Mouse (Mus musculus) intestine, postnatal 0 days (tissue): ENCODE measurements around the gene Ctsd. TPM values are rescaled to one million over a fixed set of nuclear protein-coding genes. Genes with fewer than 3 reads are reported as not detected.
A peak's percentile ranks its signal among the peaks of the same experiment; 100 is the strongest.

Experiments
- ATAC-seq: fragments of 200-750 bp; cut with Nextera tagmentation; 2 replicates; pipeline ENCODE4 v1.8.0; 2017; ENCODE audit warnings: mild to moderate bottlenecking, moderate TSS enrichment, moderate library complexity
- H3K27ac ChIP-seq: fragments of 300-500 bp; sonication (generic); 2 replicates; pipeline ENCODE4 v1.5.1; 2014; ENCODE audit warnings: mild to moderate bottlenecking, low read depth, low read length, moderate library complexity
- H3K27me3 ChIP-seq: fragments of 300-500 bp; sonication (generic); replicated peaks from 2 replicates; pipeline ENCODE4 v1.6.1; 2014; ENCODE audit warnings: low read length, mixed read lengths; ENCODE audit not compliant: control insufficient read depth, insufficient read depth
- H3K36me3 ChIP-seq: fragments of 300-500 bp; sonication (generic); 2 replicates; pipeline ENCODE4 v1.6.1; 2014; ENCODE audit warnings: mild to moderate bottlenecking, moderate library complexity; ENCODE audit not compliant: control insufficient read depth, insufficient read depth
- H3K4me1 ChIP-seq: fragments of 300-500 bp; sonication (generic); replicated peaks from 2 replicates; pipeline ENCODE4 v1.6.1; 2014; ENCODE audit warnings: antibody characterized with exemption, low read length, mixed read lengths; ENCODE audit not compliant: control insufficient read depth, insufficient read depth
- H3K4me2 ChIP-seq: fragments of 300-500 bp; sonication (generic); replicated peaks from 2 replicates; pipeline ENCODE4 v1.6.1; 2014; ENCODE audit warnings: low read depth, mild to moderate bottlenecking, moderate library complexity
- H3K4me3 ChIP-seq: fragments of 300-500 bp; sonication (generic); 2 replicates; pipeline ENCODE4 v1.5.1; 2014; ENCODE audit warnings: low read depth, low read length
- H3K9ac ChIP-seq: fragments of 300-500 bp; sonication (generic); 2 replicates; pipeline ENCODE4 v1.6.1; 2014; ENCODE audit warnings: mild to moderate bottlenecking, low read depth, low read length
- H3K9me3 ChIP-seq: fragments of 300-500 bp; sonication (generic); 2 replicates; pipeline ENCODE4 v1.6.1; 2016; ENCODE audit warnings: mixed run types; ENCODE audit not compliant: control insufficient read depth
- CTCF ChIP-seq: sonication (generic); IDR thresholded peaks from 2 replicates; pipeline ENCODE4 v1.5.1; 2016; ENCODE audit warnings: low read depth, mild to moderate bottlenecking, control low read depth, antibody characterized with exemption, moderate library complexity
- WGBS: fragments of 180-500 bp; shearing (Covaris S2); extraction: QIAGEN DNeasy Blood & Tissue Kit; methylation state at CpG from one replicate; pipeline ENCODE4 v1.1.7; 2014; 5-methylcytosine and 5-hydroxymethylcytosine counted together
- polyA plus RNA-seq: library from polyadenylated mRNA; unstranded; fragments of >200 nt; fragmentation: Nextera tagmentation; extraction: Ambion mirVana; gene quantifications from 2 replicates; pipeline ENCODE4 v1.2.1, GENCODE M21; 2015

Ctsd gene
- polyA plus RNA-seq, 1 experiment from 2014 or later = 496 TPM

DNA sequence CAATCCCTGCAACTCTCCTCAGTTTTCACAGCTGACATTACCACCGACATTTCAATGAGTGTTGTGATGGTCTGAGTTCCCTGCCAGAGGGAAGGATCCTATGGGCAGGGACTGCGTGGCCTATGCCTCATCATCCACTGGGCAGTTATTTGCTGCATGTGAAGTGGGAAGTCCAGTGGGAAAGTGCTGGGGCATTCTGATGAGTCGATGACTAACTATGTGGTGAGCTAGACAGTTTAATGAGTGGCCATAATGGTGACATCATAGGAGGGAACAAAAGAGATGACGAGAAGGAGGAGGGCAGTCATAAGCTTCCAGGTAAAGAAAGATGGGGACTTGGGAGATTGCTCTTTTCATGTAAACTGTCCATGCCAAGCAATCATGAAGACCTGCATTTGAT is 24.7 kb downstream of the Ctsd start:
- H3K27me3 ChIP-seq = no peaks in the 10 kb centered on the region
- H3K9me3 ChIP-seq = no peaks in the 10 kb centered on the region
- no peak overlapping the region for H3K27ac ChIP-seq
- no peak overlapping the region for H3K4me3 ChIP-seq
- WGBS = 62% methylated on average over 4 of the region's 4 CpGs
- no peaks in the 10 kb centered on the region for H3K36me3 ChIP-seq
- TF ChIP-seq CTCF = no peak
- no peaks in the 10 kb centered on the region for H3K4me1 ChIP-seq
- no peak for ATAC-seq
- no peak overlapping the region for H3K9ac ChIP-seq
- no peak overlapping the region for H3K4me2 ChIP-seq

GRCm38 (mm10) chr7:142360743-142361142 is 27.1 kb downstream of the Ctsd start:
- Histone ChIP-seq H3K4me3 (no peak overlapping the region), H3K4me1 (no peaks in the 10 kb centered on the region), H3K4me2 (no peak overlapping the region), H3K27me3 (no peaks in the 10 kb centered on the region), H3K36me3 (no peaks in the 10 kb centered on the region), H3K9ac (no peak overlapping the region), H3K27ac (no peak overlapping the region), H3K9me3 (no peaks in the 10 kb centered on the region)
- peak; percentile 54 for TF ChIP-seq CTCF
- no peak for ATAC-seq

GRCm38 (mm10) chr7:142359129-142359528 is 28.7 kb downstream of the Ctsd start:
- ATAC-seq = no peak
- Histone ChIP-seq H3K9ac (no peak overlapping the region), H3K9me3 (no peaks in the 10 kb centered on the region), H3K4me2 (no peak overlapping the region), H3K27ac (no peak overlapping the region), H3K4me3 (no peak overlapping the region), H3K36me3 (no peaks in the 10 kb centered on the region), H3K4me1 (no peaks in the 10 kb centered on the region), H3K27me3 (no peaks in the 10 kb centered on the region)
- WGBS = 56% methylated on average over 8 of the region's 8 CpGs
- TF ChIP-seq CTCF = no peak

GRCm38 (mm10) chr7:142357566-142357965 is 30.3 kb downstream of the Ctsd start:
- H3K9me3 ChIP-seq = no peaks in the 10 kb centered on the region
- H3K36me3 ChIP-seq = no peaks in the 10 kb centered on the region
- no peak overlapping the region for H3K4me3 ChIP-seq
- no peak overlapping the region for H3K9ac ChIP-seq
- no peak for ATAC-seq
- H3K27ac ChIP-seq = no peak overlapping the region
- WGBS = 46% methylated on average over 3 of the region's 3 CpGs
- TF ChIP-seq CTCF = no peak
- H3K4me2 ChIP-seq = no peak overlapping the region
- no peaks in the 10 kb centered on the region for H3K27me3 ChIP-seq
- no peaks in the 10 kb centered on the region for H3K4me1 ChIP-seq

DNA sequence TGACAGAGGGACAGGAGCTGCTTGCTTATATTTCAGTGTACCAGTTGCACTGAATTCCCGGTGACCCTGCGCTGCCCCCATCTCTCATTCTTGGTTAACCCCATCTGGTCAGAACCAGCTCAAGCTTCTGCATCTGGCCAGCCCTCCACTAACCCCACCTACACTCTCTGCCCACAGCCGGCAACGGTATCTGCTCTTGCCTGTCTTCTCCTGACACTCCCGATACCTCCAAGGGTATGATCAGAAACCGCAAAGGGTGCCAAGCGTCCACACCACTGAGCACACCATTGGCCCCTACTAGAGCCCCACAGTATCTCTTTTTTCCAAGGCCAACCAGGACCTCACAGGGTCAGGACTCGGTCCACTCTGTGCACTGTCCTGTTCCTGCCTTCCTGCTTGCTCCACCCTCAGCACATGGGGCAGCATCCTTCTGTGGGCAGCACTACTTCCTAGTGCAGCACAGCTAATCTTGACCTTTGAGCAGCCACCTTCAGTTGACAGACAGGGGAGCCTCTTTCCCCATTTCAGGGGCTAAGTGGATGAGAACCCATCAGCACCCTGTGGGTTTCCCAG is 33.1 kb downstream of the Ctsd start:
- no peak overlapping the region for H3K4me3 ChIP-seq
- H3K9me3 ChIP-seq = no peaks in the 10 kb centered on the region
- no peak overlapping the region for H3K9ac ChIP-seq
- 50% methylated on average over 8 of the region's 8 CpGs for WGBS
- TF ChIP-seq CTCF = no peak
- no peak overlapping the region for H3K27ac ChIP-seq
- ATAC-seq = 0 out of 2 replicates have a peak, but pooled peaks have one; percentile 13
- H3K27me3 ChIP-seq = no peaks in the 10 kb centered on the region
- no peaks in the 10 kb centered on the region for H3K36me3 ChIP-seq
- no peaks in the 10 kb centered on the region for H3K4me1 ChIP-seq
- H3K4me2 ChIP-seq = no peak overlapping the region

- H3K4me2 ChIP-seq = no peak overlapping the region
- H3K9ac ChIP-seq = no peak overlapping the region
- TF ChIP-seq CTCF = no peak
- no peaks in the 10 kb centered on the region for H3K27me3 ChIP-seq
- no peak for ATAC-seq
- no peaks in the 10 kb centered on the region for H3K4me1 ChIP-seq
- no peaks in the 10 kb centered on the region for H3K36me3 ChIP-seq
- 56% methylated on average over 5 of the region's 5 CpGs for WGBS
- H3K9me3 ChIP-seq = no peaks in the 10 kb centered on the region
- no peak overlapping the region for H3K27ac ChIP-seq
- no peak overlapping the region for H3K4me3 ChIP-seq
Measured at GRCm38 (mm10) chr7:142353854-142354253, 34.0 kb downstream of the Ctsd start.

GRCm38 (mm10) chr7:142351569-142351968 is 36.3 kb downstream of the Ctsd start:
- Histone ChIP-seq H3K27me3 (no peaks in the 10 kb centered on the region), H3K9me3 (no peaks in the 10 kb centered on the region), H3K4me1 (no peaks in the 10 kb centered on the region), H3K4me3 (no peak overlapping the region), H3K4me2 (no peak overlapping the region), H3K9ac (no peak overlapping the region), H3K27ac (no peak overlapping the region), H3K36me3 (no peaks in the 10 kb centered on the region)
- WGBS = 60% methylated on average over 5 of the region's 5 CpGs
- TF ChIP-seq CTCF = no peak
- ATAC-seq = no peak
